In genomic region chr10:126267321-126267998, GRCm38 (mm10) we compare ENCODE assay signal across 26 mouse cellular contexts.
DNase-seq lines count a peak whose midpoint lies in the region; ATAC-seq and TF ChIP-seq lines count a peak whose summit lies in the region.
"Had no signal": no experiment of that assay in that cellular context is flagged by ENCODE, and none has a peak within 500 bp of the region (broad histone marks: within the 10 kb centered on the region; RNA-seq: fewer than 3 reads in every experiment).

No protein-coding gene starts in this region.

- H3K36me3 ChIP-seq in midbrain, embryonic 11.5 days (ENCODE audit: control insufficient read depth, insufficient read depth, low read length), result no peaks in the 10 kb centered on the region
- H3K36me3 ChIP-seq in midbrain, postnatal 0 days (ENCODE audit: insufficient read depth, low read length), result no peaks in the 10 kb centered on the region
- H3K36me3 ChIP-seq in myocyte (ENCODE audit: control insufficient read depth, insufficient read depth), result no peaks in the 10 kb centered on the region
- H3K36me3 ChIP-seq: embryonic facial prominence, embryonic 13.5 days; intestine, embryonic 15.5 days; limb, embryonic 12.5 days; liver, embryonic 12.5 days; midbrain, embryonic 10.5 days had no signal

- intact Hi-C loops in heart, postnatal 36 days (cut with DNase I), result no loop called here

- no peak overlapping the region for H3K4me3 ChIP-seq in midbrain, embryonic 11.5 days (ENCODE audit: low read depth, low read length)
- H3K4me3 ChIP-seq in midbrain, postnatal 0 days (ENCODE audit: low read depth, low read length), result no peak overlapping the region
- H3K4me3 ChIP-seq in myocyte, result no peak overlapping the region
- H3K4me3 ChIP-seq: embryonic facial prominence, embryonic 13.5 days; intestine, embryonic 15.5 days; limb, embryonic 12.5 days; liver, embryonic 12.5 days; midbrain, embryonic 10.5 days had no signal

- H3K27me3 ChIP-seq in midbrain, embryonic 11.5 days (ENCODE audit: control insufficient read depth, insufficient read depth, low read length), result no peaks in the 10 kb centered on the region
- H3K27me3 ChIP-seq in midbrain, postnatal 0 days (ENCODE audit: insufficient read depth, low read length), result no peaks in the 10 kb centered on the region
- no peaks in the 10 kb centered on the region for H3K27me3 ChIP-seq in myocyte (ENCODE audit: control insufficient read depth, insufficient read depth, insufficient read length)
- H3K27me3 ChIP-seq: embryonic facial prominence, embryonic 13.5 days; intestine, embryonic 15.5 days; limb, embryonic 12.5 days; liver, embryonic 12.5 days had no signal

- no peak for TF ChIP-seq POLR2A in myocyte (IDR thresholded peaks at IDR 0.05; ENCODE audit: insufficient read length, low read depth)

- no peak for ATAC-seq in midbrain, embryonic 11.5 days (ENCODE audit: low FRiP score)
- no peak for ATAC-seq in midbrain, postnatal 0 days (ENCODE audit: low FRiP score)
- no peak for ATAC-seq in activated CD4-positive, CD25-positive, alpha-beta regulatory T cell, adult 4 months
- ATAC-seq: CD4-positive, CD25-positive, alpha-beta regulatory T cell, adult 4 months; forebrain, embryonic 14.5 days; intestine, embryonic 15.5 days; liver, embryonic 12.5 days had no signal

- no peak overlapping the region for H3ac ChIP-seq in myocyte (ENCODE audit: control insufficient read depth, insufficient read length)

- H3K9ac ChIP-seq in midbrain, embryonic 11.5 days (ENCODE audit: low read length), result no peak overlapping the region
- H3K9ac ChIP-seq in midbrain, postnatal 0 days (replicated peaks; ENCODE audit: low read length, poor library complexity, severe bottlenecking), result no peak overlapping the region
- H3K9ac ChIP-seq: embryonic facial prominence, embryonic 13.5 days; hindbrain, embryonic 14.5 days; intestine, embryonic 15.5 days; limb, embryonic 12.5 days; liver, embryonic 12.5 days had no signal

- no peak for TF ChIP-seq CTCF in midbrain, postnatal 0 days (IDR thresholded peaks at IDR 0.05)

- DNase-seq in heart, adult 11 months, result peak; percentile 37
- DNase-seq in heart, postnatal 36 days, result no peak
- peak; percentile 37 for DNase-seq in midbrain, embryonic 11.5 days (ENCODE audit: low spot score, missing footprints)
- DNase-seq in midbrain, postnatal 0 days (ENCODE audit: low spot score), result no peak
- DNase-seq in NIH3T3 (ENCODE audit: low read depth), result peak; percentile 5
- DNase-seq: cerebellum, adult 8-10 months; cerebellum, postnatal 36 days; embryo, embryonic 11 days; gastrocnemius, postnatal 14 days; heart, adult 18-20 months; kidney, adult 8-10 months; kidney, postnatal 14 days; lung, adult 18-20 months; lung, postnatal 10 days; right cerebral cortex, postnatal 14 days; spleen, adult 18-20 months had no signal

- WGBS in midbrain, embryonic 11.5 days, result 93% methylated on average over 2 of the region's 2 CpGs
- 95% methylated on average over 2 of the region's 2 CpGs for WGBS in midbrain, postnatal 0 days

- H3K27ac ChIP-seq in midbrain, embryonic 11.5 days (ENCODE audit: low read depth, low read length), result no peak overlapping the region
- H3K27ac ChIP-seq in midbrain, postnatal 0 days (ENCODE audit: low read depth, low read length), result no peak overlapping the region
- H3K27ac ChIP-seq: embryonic facial prominence, embryonic 13.5 days; hindbrain, embryonic 14.5 days; intestine, embryonic 15.5 days; limb, embryonic 12.5 days; liver, embryonic 12.5 days; midbrain, embryonic 10.5 days had no signal

- no peaks in the 10 kb centered on the region for H3K4me1 ChIP-seq in midbrain, embryonic 11.5 days (ENCODE audit: control insufficient read depth, insufficient read depth, low read length)
- no peaks in the 10 kb centered on the region for H3K4me1 ChIP-seq in midbrain, postnatal 0 days (ENCODE audit: insufficient read depth, low read length)
- H3K4me1 ChIP-seq: embryonic facial prominence, embryonic 13.5 days; intestine, embryonic 15.5 days; limb, embryonic 12.5 days; liver, embryonic 12.5 days; midbrain, embryonic 10.5 days had no signal

- no peaks in the 10 kb centered on the region for H3K79me2 ChIP-seq in myocyte (ENCODE audit: control insufficient read depth, insufficient read depth)

- H3K9me3 ChIP-seq in midbrain, embryonic 11.5 days (ENCODE audit: control insufficient read depth, low read length), result no peaks in the 10 kb centered on the region
- H3K9me3 ChIP-seq in midbrain, postnatal 0 days (ENCODE audit: low read length), result no peaks in the 10 kb centered on the region
- H3K9me3 ChIP-seq: embryonic facial prominence, embryonic 13.5 days; intestine, embryonic 15.5 days; midbrain, embryonic 10.5 days had no signal

- no peak overlapping the region for H3K4me2 ChIP-seq in midbrain, embryonic 11.5 days
- no peak overlapping the region for H3K4me2 ChIP-seq in midbrain, postnatal 0 days (ENCODE audit: low read depth, low read length, poor library complexity, severe bottlenecking)
- H3K4me2 ChIP-seq in myocyte (ENCODE audit: low read depth), result peak overlapping the region; percentile 32
- H3K4me2 ChIP-seq: embryonic facial prominence, embryonic 13.5 days; hindbrain, embryonic 14.5 days; intestine, embryonic 15.5 days; limb, embryonic 12.5 days; liver, embryonic 12.5 days had no signal

TF ChIP-seq in myocyte, 11 proteins besides CTCF, POLR2A, EP300 and RAD21:
- TF ChIP-seq CEBPB (IDR thresholded peaks at IDR 0.05; ENCODE audit: insufficient read depth, poor library complexity, severe bottlenecking) (no peak), REST (IDR thresholded peaks at IDR 0.05; ENCODE audit: insufficient read depth, insufficient read length) (no peak), MYOG (IDR thresholded peaks at IDR 0.05; ENCODE audit: control insufficient read depth in 1 of 3, insufficient read depth in 1 of 3, insufficient read length in 2 of 3, low read depth in 2 of 3) (no peak), USF1 (IDR thresholded peaks at IDR 0.05; ENCODE audit: low read depth) (no peak), E2F4 (IDR thresholded peaks at IDR 0.05; ENCODE audit: insufficient read depth) (no peak)
TF ChIP-seq in myocyte: peak in this region for 0.

Comparison
In these comparisons a context has a peak if more than half of its experiments do, and no peak if none do; other contexts are left out.
1. DNase-seq: peak in heart, adult 11 months (single experiment), midbrain, embryonic 11.5 days (single experiment) and NIH3T3 (single experiment); none in heart, postnatal 36 days (0 of 2) and midbrain, postnatal 0 days (single experiment).